Mouse (Mus musculus) lung, adult 2 months (tissue): ENCODE measurements around the gene Ica1. TPM values are rescaled to one million over a fixed set of nuclear protein-coding genes. Genes with fewer than 3 reads are reported as not detected.

ENCODE experiments used
- DNase-seq: peaks from one replicate; pipeline ENCODE4 v3.0.0; 2022
- H3K4me1 ChIP-seq: fragments of 200-500 bp; 2 replicates; pipeline ENCODE4 v1.6.1; 2011; ENCODE audit warnings: low read length; ENCODE audit not compliant: control insufficient read depth, insufficient read depth
- H3K4me3 ChIP-seq: fragments of 200-500 bp; replicated peaks from 2 replicates; pipeline ENCODE3; 2011; ENCODE audit warnings: low read depth, mild to moderate bottlenecking, control low read depth, low read length; ENCODE audit errors: extremely low read depth
- CTCF ChIP-seq: fragments of 200-500 bp; IDR thresholded peaks from 2 replicates; pipeline ENCODE4 v1.5.1; 2011; ENCODE audit warnings: mild to moderate bottlenecking, low read length, control low read depth; ENCODE audit not compliant: insufficient read depth
- POLR2A ChIP-seq: fragments of 200-500 bp; IDR thresholded peaks from 2 replicates; pipeline ENCODE4 v1.6.1; 2011; ENCODE audit warnings: low read depth, mild to moderate bottlenecking, control low read depth, low read length, borderline replicate concordance; ENCODE audit errors: extremely low read depth
- WGBS: fragments of 180-500 bp; shearing (Covaris S2); methylation state at CpG from one replicate; pipeline ENCODE4 v1.1.7; 2018; 5-methylcytosine and 5-hydroxymethylcytosine counted together
- polyA plus RNA-seq: library from polyadenylated mRNA; depleted of rRNA; stranded (reverse); fragments of >200 nt; gene quantifications from 2 replicates; pipeline ENCODE4 v1.2.3, GENCODE M21; 2012

Gene Ica1
- polyA plus RNA-seq, 1 experiment = 10.9 TPM

DNA sequence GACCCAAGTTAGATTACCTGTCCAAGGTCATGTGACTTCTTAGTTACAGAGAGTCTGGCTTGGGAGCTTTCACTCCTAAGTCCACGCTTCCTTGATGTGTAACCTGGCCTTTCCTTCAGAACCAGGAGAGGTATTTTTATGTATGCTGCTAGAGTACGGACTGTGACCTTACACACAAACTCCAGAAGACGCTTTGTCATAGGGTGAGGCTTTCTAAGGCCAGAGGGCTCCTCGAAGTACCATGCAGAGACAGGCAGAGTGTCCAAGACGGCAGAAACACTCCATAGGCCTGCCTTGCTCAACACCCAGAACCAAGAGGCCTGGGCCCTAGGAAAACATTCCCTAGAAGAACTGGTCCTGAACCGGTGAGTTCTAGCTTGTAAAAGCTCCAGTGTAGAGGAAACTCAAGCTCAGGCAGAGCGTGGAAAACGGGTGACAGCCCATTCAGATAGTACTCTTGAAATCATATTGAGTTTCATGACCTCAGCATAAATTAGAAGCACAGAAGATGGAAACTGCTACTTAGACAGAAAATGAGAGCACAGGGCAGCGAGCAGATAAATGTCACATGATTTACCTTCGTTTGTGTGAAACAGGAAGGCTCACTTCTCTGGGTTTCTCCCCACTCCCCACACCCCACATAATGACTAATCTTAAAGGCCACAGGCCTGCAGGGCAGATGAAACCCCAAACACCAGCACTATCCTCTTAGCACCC lies 129.9 kb downstream of the Ica1 start:
- Histone ChIP-seq H3K4me1 (no peaks in the 10 kb centered on the region), H3K4me3 (no peak overlapping the region)
- no peak for DNase-seq
- no peak for TF ChIP-seq POLR2A
- TF ChIP-seq CTCF = no peak
- WGBS = 82% methylated on average over 10 of the region's 10 CpGs

- no peak for DNase-seq
- TF ChIP-seq CTCF = no peak
- no peak for TF ChIP-seq POLR2A
- WGBS = 80% methylated on average over 7 of the region's 7 CpGs
- Histone ChIP-seq H3K4me3 (no peak overlapping the region), H3K4me1 (no peaks in the 10 kb centered on the region)
Measured at GRCm38 (mm10) chr6:8647513-8648184, 130.6 kb downstream of the Ica1 start.

DNA sequence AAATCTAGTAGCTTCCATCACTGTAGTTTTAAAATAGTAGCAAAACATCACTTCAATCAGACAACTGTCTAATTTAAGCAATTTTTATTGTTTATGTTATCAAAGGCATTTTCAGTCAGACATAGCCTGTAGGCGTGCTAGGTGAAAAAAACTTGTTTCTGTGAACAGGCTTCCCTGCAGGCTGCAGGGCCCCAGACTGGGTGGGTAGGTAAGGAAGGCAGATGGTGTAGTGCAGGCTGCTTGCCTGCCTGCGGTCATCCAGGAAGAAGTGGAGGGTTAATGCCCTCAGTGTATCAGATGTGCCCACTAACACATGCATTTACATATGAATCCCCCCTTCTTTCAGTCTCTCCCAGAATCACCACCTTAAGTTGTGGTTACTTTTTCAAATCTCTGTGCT lies 132.6 kb downstream of the Ica1 start:
- 78% methylated on average over 2 of the region's 2 CpGs for WGBS
- Histone ChIP-seq H3K4me3 (no peak overlapping the region), H3K4me1 (no peaks in the 10 kb centered on the region)
- no peak for DNase-seq
- TF ChIP-seq POLR2A = no peak
- no peak for TF ChIP-seq CTCF

DNA sequence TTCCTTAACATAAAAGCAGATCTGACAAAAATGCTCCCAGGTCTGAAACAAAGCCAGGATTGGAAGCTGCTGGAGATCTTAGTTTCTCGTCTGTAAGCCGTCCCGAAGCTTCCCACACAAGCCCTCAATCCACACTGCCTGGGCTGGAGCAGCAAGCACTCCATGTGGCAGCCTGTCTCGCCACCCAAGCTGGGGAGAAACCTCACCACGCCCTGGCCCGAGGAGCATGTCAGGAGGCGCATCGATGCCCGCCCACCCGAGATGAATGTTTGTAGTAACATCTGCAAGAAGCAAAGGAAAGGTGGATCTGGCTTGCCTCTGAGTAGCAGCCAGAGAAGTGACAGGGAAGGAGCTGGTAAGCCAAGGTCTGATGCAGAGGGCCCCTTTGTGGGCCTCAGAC lies 133.6 kb downstream of the Ica1 start:
- Histone ChIP-seq H3K4me3 (no peak overlapping the region), H3K4me1 (no peaks in the 10 kb centered on the region)
- 80% methylated on average over 10 of the region's 10 CpGs for WGBS
- no peak for DNase-seq
- no peak for TF ChIP-seq POLR2A
- TF ChIP-seq CTCF = no peak

- TF ChIP-seq POLR2A (no peak), CTCF (no peak)
Measured at GRCm38 (mm10) chr6:8640863-8641262, 137.4 kb downstream of the Ica1 start.

GRCm38 (mm10) chr6:8639526-8639925 lies 138.8 kb downstream of the Ica1 start:
- TF ChIP-seq POLR2A = no peak
- TF ChIP-seq CTCF = no peak
- WGBS = 81% methylated on average over 2 of the region's 2 CpGs
- no peaks in the 10 kb centered on the region for H3K4me1 ChIP-seq
- DNase-seq = no peak
- H3K4me3 ChIP-seq = no peak overlapping the region

More at GRCm38 (mm10) chr6:8640863-8641262, 137.4 kb downstream of the Ica1 start:
- 91% methylated on average over 5 of the region's 5 CpGs for WGBS
- DNase-seq = no peak
- Histone ChIP-seq H3K4me3 (no peak overlapping the region), H3K4me1 (no peaks in the 10 kb centered on the region)

GRCm38 (mm10) chr6:8638899-8639298 lies 139.4 kb downstream of the Ica1 start:
- 63% methylated on average over 4 of the region's 4 CpGs for WGBS
- TF ChIP-seq POLR2A = no peak
- TF ChIP-seq CTCF = no peak
- DNase-seq = no peak
- H3K4me1 ChIP-seq = no peaks in the 10 kb centered on the region
- no peak overlapping the region for H3K4me3 ChIP-seq

DNA sequence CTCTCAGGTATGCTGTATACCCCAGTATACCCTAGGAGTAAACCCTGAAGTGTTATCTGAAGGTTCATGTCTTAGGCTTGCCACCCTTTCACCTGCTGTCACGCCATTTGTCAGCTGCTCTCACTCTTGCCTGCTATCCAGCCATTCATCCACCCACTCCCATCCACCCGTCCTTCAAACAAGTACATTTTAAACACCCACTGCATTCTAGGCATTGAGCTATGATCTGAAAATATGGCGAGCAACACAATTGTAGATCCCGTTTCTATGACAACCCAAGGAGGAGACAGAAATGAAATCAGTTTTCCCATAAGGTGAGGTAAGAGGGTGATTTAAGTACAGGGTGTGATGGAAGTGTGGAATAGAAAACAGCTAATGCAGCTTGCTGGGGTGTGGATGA lies 140.2 kb downstream of the Ica1 start:
- 90% methylated on average over 4 of the region's 4 CpGs for WGBS
- no peak for TF ChIP-seq POLR2A
- no peak for TF ChIP-seq CTCF
- no peak for DNase-seq
- H3K4me3 ChIP-seq = no peak overlapping the region
- H3K4me1 ChIP-seq = no peaks in the 10 kb centered on the region

GRCm38 (mm10) chr6:8632701-8633100 lies 145.6 kb downstream of the Ica1 start:
- H3K4me1 ChIP-seq = no peaks in the 10 kb centered on the region
- TF ChIP-seq CTCF = no peak
- TF ChIP-seq POLR2A = no peak
- DNase-seq = no peak
- WGBS = 84% methylated on average over 4 of the region's 4 CpGs
- H3K4me3 ChIP-seq = no peak overlapping the region
